Mouse (Mus musculus) stomach, embryonic 14.5 days (tissue): ENCODE measurements around the gene Slc25a33. TPM values are rescaled to one million over a fixed set of nuclear protein-coding genes. Genes with fewer than 3 reads are reported as not detected.

ENCODE experiments used
- ATAC-seq: fragments of 200-750 bp; cut with Nextera tagmentation; 2 replicates; pipeline ENCODE4 v1.8.0; 2017; ENCODE audit warnings: low read depth, moderate TSS enrichment; ENCODE audit not compliant: insufficient number of reproducible peaks, insufficient read depth, low FRiP score
- H3K27ac ChIP-seq: fragments of 300-500 bp; sonication (generic); 2 replicates; pipeline ENCODE4 v1.5.1; 2014; ENCODE audit warnings: mild to moderate bottlenecking, low read length, moderate library complexity, mixed read lengths
- H3K27me3 ChIP-seq: fragments of 300-500 bp; sonication (generic); 2 replicates; pipeline ENCODE4 v1.6.1; 2014; ENCODE audit warnings: low read length, control low read depth, mixed read lengths; ENCODE audit not compliant: control insufficient read depth, insufficient read depth
- H3K36me3 ChIP-seq: fragments of 300-500 bp; sonication (generic); 2 replicates; pipeline ENCODE4 v1.6.1; 2014; ENCODE audit warnings: mild to moderate bottlenecking, control low read depth, low read length, moderate library complexity, mixed read lengths; ENCODE audit not compliant: control insufficient read depth, insufficient read depth
- H3K4me1 ChIP-seq: fragments of 300-500 bp; sonication (generic); 2 replicates; pipeline ENCODE4 v1.6.1; 2014; ENCODE audit warnings: low read length, control low read depth, mixed read lengths; ENCODE audit not compliant: control insufficient read depth, insufficient read depth
- H3K4me2 ChIP-seq: fragments of 300-500 bp; sonication (generic); replicated peaks from 2 replicates; pipeline ENCODE4 v1.6.1; 2014; ENCODE audit warnings: low read depth, low read length, control low read depth
- H3K4me3 ChIP-seq: fragments of 300-500 bp; sonication (generic); 2 replicates; pipeline ENCODE4 v1.5.1; 2014; ENCODE audit warnings: low read depth, low read length, control low read depth
- H3K9ac ChIP-seq: fragments of 300-500 bp; sonication (generic); replicated peaks from 2 replicates; pipeline ENCODE4 v1.6.1; 2014; ENCODE audit warnings: low read depth, mild to moderate bottlenecking, control low read depth, low read length, moderate library complexity, mixed read lengths
- H3K9me3 ChIP-seq: fragments of 300-500 bp; sonication (generic); 2 replicates; pipeline ENCODE4 v1.6.1; 2016; ENCODE audit warnings: low read depth, low read length, control low read depth; ENCODE audit not compliant: control insufficient read depth
- WGBS: fragments of 180-500 bp; shearing (Covaris S2); extraction: QIAGEN DNeasy Blood & Tissue Kit; methylation state at CpG from one replicate; pipeline ENCODE4 v1.1.7; 2014; 5-methylcytosine and 5-hydroxymethylcytosine counted together
- polyA plus RNA-seq: library from polyadenylated mRNA; unstranded; fragments of >200 nt; fragmentation: Nextera tagmentation; extraction: Ambion mirVana; gene quantifications from 2 replicates; pipeline ENCODE4 v1.2.1, GENCODE M21; 2014

The Slc25a33 gene
- polyA plus RNA-seq, 1 experiment from 2014 or later, result 9.4 TPM

- H3K36me3 ChIP-seq, result peaks cover 71% of the 10 kb centered on the region
- H3K4me2 ChIP-seq, result no peak overlapping the region
- H3K27me3 ChIP-seq, result no peaks in the 10 kb centered on the region
- H3K4me3 ChIP-seq, result no peak overlapping the region
- no peak overlapping the region for H3K9ac ChIP-seq
- no peaks in the 10 kb centered on the region for H3K9me3 ChIP-seq
- no peak for ATAC-seq
- 87% methylated on average over 17 of the region's 17 CpGs for WGBS
- no peaks in the 10 kb centered on the region for H3K4me1 ChIP-seq
- no peak overlapping the region for H3K27ac ChIP-seq
These were observed 49.1 kb downstream of the Slc25a33 start for GRCm38 (mm10) chr4:149724916-149725470.

- no peak overlapping the region for H3K4me3 ChIP-seq
These were observed 50.0 kb downstream of the Slc25a33 start for GRCm38 (mm10) chr4:149723855-149724731.

GRCm38 (mm10) chr4:149723021-149723390 lies 51.1 kb downstream of the Slc25a33 start:
- Histone ChIP-seq H3K27ac (no peak overlapping the region), H3K27me3 (no peaks in the 10 kb centered on the region), H3K4me1 (no peaks in the 10 kb centered on the region), H3K4me3 (no peak overlapping the region), H3K36me3 (peaks cover 71% of the 10 kb centered on the region), H3K9ac (no peak overlapping the region), H3K9me3 (no peaks in the 10 kb centered on the region), H3K4me2 (no peak overlapping the region)
- WGBS, result 92% methylated on average over 12 of the region's 12 CpGs
- no peak for ATAC-seq

More at GRCm38 (mm10) chr4:149723855-149724731, 50.0 kb downstream of the Slc25a33 start:
- Histone ChIP-seq H3K9ac (no peak overlapping the region), H3K4me1 (no peaks in the 10 kb centered on the region), H3K9me3 (no peaks in the 10 kb centered on the region), H3K27me3 (no peaks in the 10 kb centered on the region), H3K36me3 (peaks cover 70% of the 10 kb centered on the region), H3K27ac (no peak overlapping the region), H3K4me2 (no peak overlapping the region)
- WGBS, result 77% methylated on average over 17 of the region's 17 CpGs
- ATAC-seq, result no peak

- 88% methylated on average over 24 of the region's 24 CpGs for WGBS
- H3K4me3 ChIP-seq, result no peak overlapping the region
- H3K9ac ChIP-seq, result no peak overlapping the region
- no peak overlapping the region for H3K4me2 ChIP-seq
- H3K36me3 ChIP-seq, result peaks cover 71% of the 10 kb centered on the region
- no peak for ATAC-seq
- no peak overlapping the region for H3K27ac ChIP-seq
- H3K4me1 ChIP-seq, result no peaks in the 10 kb centered on the region
- no peaks in the 10 kb centered on the region for H3K27me3 ChIP-seq
- H3K9me3 ChIP-seq, result no peaks in the 10 kb centered on the region
These were observed 51.7 kb downstream of the Slc25a33 start for GRCm38 (mm10) chr4:149722104-149723020.

GRCm38 (mm10) chr4:149721163-149721562 lies 52.9 kb downstream of the Slc25a33 start:
- Histone ChIP-seq H3K9me3 (no peaks in the 10 kb centered on the region), H3K27ac (no peak overlapping the region), H3K36me3 (peaks cover 71% of the 10 kb centered on the region), H3K4me2 (no peak overlapping the region), H3K9ac (no peak overlapping the region), H3K4me1 (no peaks in the 10 kb centered on the region), H3K27me3 (no peaks in the 10 kb centered on the region), H3K4me3 (no peak overlapping the region)
- no peak for ATAC-seq
- WGBS, result 73% methylated on average over 8 of the region's 8 CpGs

- ATAC-seq, result no peak
These were observed 54.4 kb downstream of the Slc25a33 start for GRCm38 (mm10) chr4:149719686-149720085.

GRCm38 (mm10) chr4:149714542-149714941 lies 59.5 kb downstream of the Slc25a33 start:
- H3K4me2 ChIP-seq, result no peak overlapping the region
- H3K4me1 ChIP-seq, result no peaks in the 10 kb centered on the region
- H3K9me3 ChIP-seq, result no peaks in the 10 kb centered on the region
- no peak for ATAC-seq
- H3K36me3 ChIP-seq, result peaks cover 41% of the 10 kb centered on the region
- H3K9ac ChIP-seq, result no peak overlapping the region
- no peaks in the 10 kb centered on the region for H3K27me3 ChIP-seq
- no peak overlapping the region for H3K27ac ChIP-seq
- H3K4me3 ChIP-seq, result no peak overlapping the region
- 71% methylated on average over 3 of the region's 3 CpGs for WGBS

More at GRCm38 (mm10) chr4:149719686-149720085, 54.4 kb downstream of the Slc25a33 start:
- Histone ChIP-seq H3K4me2 (no peak overlapping the region), H3K27me3 (no peaks in the 10 kb centered on the region), H3K9me3 (no peaks in the 10 kb centered on the region), H3K4me3 (no peak overlapping the region), H3K36me3 (peaks cover 71% of the 10 kb centered on the region), H3K27ac (no peak overlapping the region), H3K9ac (no peak overlapping the region), H3K4me1 (no peaks in the 10 kb centered on the region)
- WGBS, result 82% methylated on average over 6 of the region's 6 CpGs

- no peak overlapping the region for H3K4me2 ChIP-seq
- 25% methylated on average over 7 of the region's 7 CpGs for WGBS
These were observed 62.1 kb downstream of the Slc25a33 start for GRCm38 (mm10) chr4:149711955-149712354.

More at GRCm38 (mm10) chr4:149711955-149712354, 62.1 kb downstream of the Slc25a33 start:
- H3K27ac ChIP-seq, result no peak overlapping the region
- H3K9me3 ChIP-seq, result no peaks in the 10 kb centered on the region
- no peak overlapping the region for H3K4me3 ChIP-seq
- peaks cover 17% of the 10 kb centered on the region for H3K36me3 ChIP-seq
- H3K9ac ChIP-seq, result no peak overlapping the region
- no peak for ATAC-seq
- no peaks in the 10 kb centered on the region for H3K27me3 ChIP-seq
- no peaks in the 10 kb centered on the region for H3K4me1 ChIP-seq
